Mouse (Mus musculus) heart, embryonic 10.5 days (tissue): ENCODE measurements around the gene Clec2l. TPM values are rescaled to one million over a fixed set of nuclear protein-coding genes. Genes with fewer than 3 reads are reported as not detected.
A peak's percentile ranks its signal among the peaks of the same experiment; 100 is the strongest.
"Not testable (repeated sequence)": the region's sequence is repeated elsewhere in the genome, so short reads cannot be mapped to it uniquely, and the experiment has no call there.

ENCODE experiments used
- DNase-seq: peaks from one replicate; pipeline ENCODE4 v3.0.0-alpha.2; 2017; ENCODE audit warnings: low spot score
- H3K27ac ChIP-seq: fragments of 300-500 bp; sonication (generic); 2 replicates; pipeline ENCODE4 v1.5.1; 2016; ENCODE audit warnings: mild to moderate bottlenecking
- H3K27me3 ChIP-seq: fragments of 300-500 bp; sonication (generic); 2 replicates; pipeline ENCODE4 v1.6.1; 2016; ENCODE audit warnings: mild to moderate bottlenecking; ENCODE audit not compliant: poor library complexity, insufficient read depth, severe bottlenecking
- H3K36me3 ChIP-seq: fragments of 300-500 bp; sonication (generic); 2 replicates; pipeline ENCODE4 v1.6.1; 2016; ENCODE audit warnings: mild to moderate bottlenecking, moderate library complexity
- H3K4me1 ChIP-seq: fragments of 300-500 bp; sonication (generic); 2 replicates; pipeline ENCODE4 v1.6.1; 2016; ENCODE audit warnings: mild to moderate bottlenecking
- H3K4me3 ChIP-seq: fragments of 300-500 bp; sonication (generic); 2 replicates; pipeline ENCODE4 v1.5.1; 2016; ENCODE audit warnings: mild to moderate bottlenecking, moderate library complexity
- H3K9me3 ChIP-seq: fragments of 300-500 bp; sonication (generic); 2 replicates; pipeline ENCODE4 v1.6.1; 2016; ENCODE audit warnings: mild to moderate bottlenecking, moderate library complexity
- WGBS: fragments of 180-500 bp; shearing (Covaris S2); methylation state at CpG from one replicate; pipeline ENCODE4 v1.1.7; 2016; 5-methylcytosine and 5-hydroxymethylcytosine counted together
- polyA plus RNA-seq: library from polyadenylated mRNA; unstranded; fragments of >200 nt; fragmentation: Nextera tagmentation; extraction: Ambion mirVana; gene quantifications from 2 replicates; pipeline ENCODE4 v1.2.1, GENCODE M21; 2016

Clec2l gene
- polyA plus RNA-seq, 1 experiment from 2014 or later: 0.50 TPM

DNA sequence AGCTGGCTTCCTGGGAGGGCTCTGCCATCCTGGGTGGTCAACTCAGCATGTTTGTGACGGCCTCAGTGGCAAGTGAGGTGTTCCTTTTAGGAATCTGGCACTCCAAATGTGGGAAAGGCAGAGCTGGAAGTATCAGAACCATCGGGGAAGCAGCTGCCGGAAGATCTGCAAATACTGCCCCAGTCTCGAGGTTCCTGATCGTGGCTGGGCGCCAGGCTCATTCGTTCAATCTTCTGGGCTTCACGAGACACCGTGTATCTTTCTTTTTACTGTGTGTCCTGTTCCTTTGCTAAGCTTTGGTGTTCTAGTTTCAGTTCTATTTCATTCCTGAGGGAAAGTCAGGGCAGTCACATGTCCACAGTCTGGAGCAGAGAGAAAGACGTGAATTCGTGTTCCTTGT is 22.5 kb upstream of the Clec2l start:
- Histone ChIP-seq H3K27me3 (peaks cover 70% of the 10 kb centered on the region), H3K4me3 (no peak overlapping the region), H3K9me3 (no peaks in the 10 kb centered on the region), H3K27ac (no peak overlapping the region), H3K36me3 (no peaks in the 10 kb centered on the region), H3K4me1 (peaks cover 23% of the 10 kb centered on the region)
- no peak for DNase-seq
- WGBS: 73% methylated on average over 11 of the region's 11 CpGs

DNA sequence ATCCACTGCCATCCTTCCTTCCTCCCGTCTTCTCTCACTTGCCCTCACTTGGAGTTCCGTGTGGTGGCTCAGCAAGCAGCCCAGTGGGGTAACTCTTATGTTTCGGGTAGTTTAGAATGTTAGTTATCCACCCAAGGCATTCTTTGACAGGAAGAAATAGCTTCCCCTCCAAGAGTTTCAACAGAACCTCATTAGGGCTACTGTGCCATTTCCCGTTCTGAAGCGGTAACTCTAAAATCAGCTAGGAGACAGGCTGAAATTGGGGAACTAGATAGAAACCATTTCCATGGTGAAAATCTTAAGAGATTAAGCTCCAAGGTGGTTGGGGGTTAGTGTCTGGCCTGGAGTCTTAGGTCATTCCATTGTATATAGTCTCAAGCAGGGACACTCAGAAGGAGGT is 21.6 kb upstream of the Clec2l start:
- peaks cover 62% of the 10 kb centered on the region for H3K27me3 ChIP-seq
- WGBS: 64% methylated on average over 5 of the region's 5 CpGs
- no peak for DNase-seq

DNA sequence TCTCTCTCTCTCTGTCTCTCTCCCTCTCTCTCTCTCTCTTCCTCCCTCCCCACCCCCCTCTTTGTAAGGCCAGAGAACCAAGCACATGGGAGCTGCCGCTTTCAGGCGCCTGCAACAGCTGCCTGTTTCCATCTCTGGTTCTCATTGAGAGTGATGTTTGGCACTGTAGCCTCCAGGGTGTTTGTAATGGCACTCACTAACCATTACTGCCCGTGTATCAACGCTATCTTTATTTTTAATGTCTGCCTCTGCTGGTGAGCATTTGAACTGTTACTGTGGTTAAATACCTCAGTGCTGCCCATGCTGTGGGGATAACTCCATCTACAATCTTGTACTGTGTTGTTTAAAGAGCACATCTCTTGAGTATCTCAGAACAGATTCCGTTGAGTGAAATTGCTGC is 21.2 kb upstream of the Clec2l start:
- DNase-seq: no peak
- no peak overlapping the region for H3K4me3 ChIP-seq
- WGBS: 43% methylated on average over 5 of the region's 5 CpGs
- no peak overlapping the region for H3K27ac ChIP-seq
- H3K27me3 ChIP-seq: peaks cover 58% of the 10 kb centered on the region
- peaks cover 11% of the 10 kb centered on the region for H3K4me1 ChIP-seq
- H3K9me3 ChIP-seq: no peaks in the 10 kb centered on the region
- no peaks in the 10 kb centered on the region for H3K36me3 ChIP-seq

More for the DNA sequence above, 21.6 kb upstream of the Clec2l start:
- Histone ChIP-seq H3K4me1 (peaks cover 15% of the 10 kb centered on the region), H3K27ac (no peak overlapping the region), H3K4me3 (no peak overlapping the region), H3K36me3 (no peaks in the 10 kb centered on the region), H3K9me3 (no peaks in the 10 kb centered on the region)

DNA sequence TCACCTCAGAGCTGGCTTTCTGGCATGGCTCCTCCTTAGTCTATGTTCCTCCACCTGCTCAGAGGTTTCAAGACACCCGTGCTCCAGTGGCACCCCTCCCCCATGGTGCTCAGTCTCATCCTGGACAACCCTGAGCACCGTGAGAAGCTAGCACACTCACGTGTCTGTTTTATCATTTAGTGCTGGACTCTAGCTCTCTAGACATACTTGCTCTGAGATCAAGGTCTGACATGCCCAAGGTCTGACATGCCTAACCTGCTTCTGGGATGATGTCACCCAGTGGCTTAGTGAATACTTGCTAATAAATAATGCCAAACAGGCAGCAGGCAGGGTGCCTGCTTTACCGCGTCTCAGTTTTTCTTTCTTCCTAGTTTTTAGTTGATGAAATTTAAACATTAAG is 20.3 kb upstream of the Clec2l start:
- Histone ChIP-seq H3K36me3 (no peaks in the 10 kb centered on the region), H3K4me3 (no peak overlapping the region), H3K27me3 (peaks cover 48% of the 10 kb centered on the region), H3K4me1 (peaks cover 3% of the 10 kb centered on the region), H3K27ac (no peak overlapping the region), H3K9me3 (no peaks in the 10 kb centered on the region)
- 50% methylated on average over 5 of the region's 5 CpGs for WGBS
- no peak for DNase-seq

DNA sequence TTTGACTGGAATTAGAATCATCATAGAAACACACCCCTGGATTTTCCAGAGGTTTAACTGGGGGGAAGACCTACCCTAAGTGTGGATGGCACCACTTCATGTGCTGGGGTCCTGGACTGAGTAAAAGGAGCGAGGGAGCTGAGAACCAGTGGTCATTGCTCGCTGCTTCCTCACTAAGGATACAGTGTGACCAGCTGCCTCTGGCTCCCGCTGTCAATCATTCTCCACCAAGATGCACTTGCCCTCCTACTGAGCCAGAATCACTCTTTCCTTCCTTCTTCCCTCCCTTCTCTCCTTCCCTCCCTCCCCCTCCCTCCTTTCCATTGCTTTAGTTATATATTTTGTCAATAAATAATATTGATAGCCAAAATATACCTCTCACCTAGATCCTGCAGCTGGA is 19.8 kb upstream of the Clec2l start:
- Histone ChIP-seq H3K36me3 (no peaks in the 10 kb centered on the region), H3K9me3 (no peaks in the 10 kb centered on the region), H3K4me3 (no peak overlapping the region), H3K27me3 (peaks cover 44% of the 10 kb centered on the region), H3K4me1 (peaks cover 3% of the 10 kb centered on the region), H3K27ac (no peak overlapping the region)
- no peak for DNase-seq
- 71% methylated on average over 3 of the region's 3 CpGs for WGBS

DNA sequence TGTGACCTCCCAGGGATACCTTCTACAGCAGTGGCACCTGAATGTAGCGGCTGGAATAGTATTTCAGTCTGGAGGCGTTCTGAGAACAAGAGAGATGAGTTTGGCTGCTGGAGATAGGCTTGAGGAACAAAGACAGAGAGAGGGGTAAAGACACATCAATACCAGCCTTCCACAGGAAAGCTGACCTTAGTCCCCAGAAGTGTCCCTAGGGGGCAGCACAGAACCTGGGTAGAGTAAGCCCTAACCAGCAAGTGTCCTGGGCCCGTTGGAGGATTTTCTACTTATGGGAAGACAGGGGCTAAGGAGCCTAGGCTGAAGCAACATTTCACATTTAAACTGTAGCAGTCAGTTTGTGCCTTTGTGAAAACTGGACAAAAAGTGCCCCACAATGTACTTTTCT is 13.3 kb upstream of the Clec2l start:
- 0 out of 2 replicates have a peak, but pooled peaks cover 3% of the 10 kb centered on the region for H3K27me3 ChIP-seq
- H3K36me3 ChIP-seq: no peaks in the 10 kb centered on the region
- DNase-seq: no peak
- no peak overlapping the region for H3K27ac ChIP-seq
- H3K4me3 ChIP-seq: no peak overlapping the region
- no peaks in the 10 kb centered on the region for H3K4me1 ChIP-seq
- no peaks in the 10 kb centered on the region for H3K9me3 ChIP-seq
- 69% methylated on average over 3 of the region's 3 CpGs for WGBS

DNA sequence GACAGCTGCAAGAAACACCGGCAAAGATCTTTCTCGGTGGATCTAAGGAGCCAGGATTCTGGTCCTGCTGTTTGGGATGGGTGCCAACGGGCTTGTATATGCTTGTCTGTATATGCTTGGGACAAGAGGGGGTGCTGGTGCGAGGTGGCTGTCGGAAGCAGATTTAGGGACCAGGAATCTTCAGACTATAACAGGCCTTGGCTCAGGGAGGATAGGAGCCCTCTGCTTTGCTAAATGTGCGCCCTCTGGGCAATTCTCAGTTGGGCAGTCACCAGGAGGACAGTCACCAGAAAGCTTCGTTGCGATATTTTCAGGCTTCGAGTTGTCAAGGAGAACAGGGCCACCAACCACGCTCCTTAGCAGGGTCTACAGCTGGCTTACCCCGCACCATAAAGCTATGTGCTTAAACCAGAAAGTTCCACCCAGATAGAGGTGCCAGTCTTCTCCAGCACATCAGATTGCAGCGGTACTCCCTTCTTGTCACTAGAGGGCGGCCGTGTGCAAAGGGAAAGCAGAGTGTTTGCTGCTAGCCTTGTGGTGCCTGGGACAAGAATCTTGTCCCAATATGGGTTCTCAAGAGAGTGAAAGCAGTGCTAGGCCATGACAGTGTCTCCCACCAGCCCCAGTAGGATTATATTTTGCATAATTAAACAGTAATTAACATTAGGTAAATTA is 12.5 kb upstream of the Clec2l start:
- no peak overlapping the region for H3K4me3 ChIP-seq
- H3K27ac ChIP-seq: no peak overlapping the region
- WGBS: 40% methylated on average over 14 of the region's 14 CpGs
- peak; percentile 83 for DNase-seq
- no peaks in the 10 kb centered on the region for H3K27me3 ChIP-seq
- H3K9me3 ChIP-seq: no peaks in the 10 kb centered on the region
- H3K4me1 ChIP-seq: no peaks in the 10 kb centered on the region
- no peaks in the 10 kb centered on the region for H3K36me3 ChIP-seq

DNA sequence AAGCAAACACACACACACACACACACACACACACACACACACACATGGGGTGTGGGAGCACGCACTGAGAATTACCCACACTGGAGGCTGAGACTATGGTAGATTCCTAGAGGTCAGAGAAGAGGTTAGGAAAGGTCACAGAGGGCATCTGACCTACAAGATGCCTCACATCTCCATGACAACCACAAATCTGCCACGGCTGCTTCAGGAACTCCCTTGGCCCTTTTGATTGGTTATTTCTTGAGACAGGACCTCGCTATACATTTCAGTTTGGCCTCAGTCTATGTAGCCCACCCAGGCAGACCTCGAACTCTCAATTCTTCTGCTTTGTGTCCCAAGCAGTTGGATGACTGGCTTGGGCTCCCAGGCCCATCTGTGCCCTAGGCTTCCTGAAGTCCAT is 1.2 kb upstream of the Clec2l start:
- H3K9me3 ChIP-seq: no peaks in the 10 kb centered on the region
- peaks cover 20% of the 10 kb centered on the region for H3K4me1 ChIP-seq
- DNase-seq: no peak
- H3K4me3 ChIP-seq: no peak overlapping the region
- no peaks in the 10 kb centered on the region for H3K36me3 ChIP-seq
- peaks cover 72% of the 10 kb centered on the region for H3K27me3 ChIP-seq
- 61% methylated on average over 4 of the region's 4 CpGs for WGBS
- no peak overlapping the region for H3K27ac ChIP-seq

DNA sequence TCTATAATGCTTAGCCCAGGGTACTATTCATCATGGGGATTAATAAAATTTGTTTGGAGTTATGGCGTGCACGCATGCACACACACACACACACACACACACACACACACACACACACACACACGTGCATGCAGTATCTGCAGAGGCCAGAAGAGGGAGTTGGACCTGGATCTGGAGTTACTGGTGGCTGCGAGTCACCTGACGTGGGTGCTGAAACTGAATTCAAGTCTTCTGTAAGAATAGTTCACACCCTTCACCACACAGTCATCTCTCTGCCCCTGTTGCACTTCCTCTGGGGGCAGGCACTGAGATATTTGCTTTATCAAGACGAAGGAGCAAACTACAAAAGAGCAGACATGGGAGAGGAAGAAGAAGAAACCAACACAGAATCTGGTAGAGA is 6.7 kb downstream of the Clec2l start:
- Histone ChIP-seq H3K27me3 (peaks cover 39% of the 10 kb centered on the region), H3K9me3 (no peaks in the 10 kb centered on the region), H3K27ac (no peak overlapping the region), H3K4me3 (no peak overlapping the region), H3K4me1 (peaks cover 7% of the 10 kb centered on the region), H3K36me3 (no peaks in the 10 kb centered on the region)
- no peak for DNase-seq
- WGBS: 58% methylated on average over 6 of the region's 6 CpGs

DNA sequence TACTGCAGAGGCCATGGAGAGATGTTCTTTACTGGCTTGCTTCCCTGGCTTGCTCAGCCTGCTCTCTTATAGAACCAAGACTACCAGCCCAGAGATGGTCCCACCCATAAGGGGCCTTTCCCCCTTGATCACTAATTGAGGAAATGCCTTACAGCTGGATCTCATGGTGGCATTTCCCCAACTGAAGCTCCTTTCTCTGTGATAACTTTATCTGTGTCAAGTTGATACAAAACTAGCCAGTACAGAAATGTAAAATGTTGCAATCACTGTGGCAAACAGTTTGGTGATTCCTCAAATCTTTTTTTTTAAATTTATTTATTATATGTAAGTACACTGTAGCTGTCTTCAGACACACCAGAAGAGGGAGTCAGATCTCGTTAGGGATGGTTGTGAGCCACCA is 7.6 kb downstream of the Clec2l start:
- not testable (repeated sequence) for DNase-seq, H3K9me3 ChIP-seq, H3K27ac ChIP-seq, H3K4me1 ChIP-seq, H3K4me3 ChIP-seq, H3K36me3 ChIP-seq
- H3K27me3 ChIP-seq: peaks cover 30% of the 10 kb centered on the region; the same call in 1 of the 2 replicates
- 73% methylated on average over 1 of the region's 1 CpGs for WGBS

DNA sequence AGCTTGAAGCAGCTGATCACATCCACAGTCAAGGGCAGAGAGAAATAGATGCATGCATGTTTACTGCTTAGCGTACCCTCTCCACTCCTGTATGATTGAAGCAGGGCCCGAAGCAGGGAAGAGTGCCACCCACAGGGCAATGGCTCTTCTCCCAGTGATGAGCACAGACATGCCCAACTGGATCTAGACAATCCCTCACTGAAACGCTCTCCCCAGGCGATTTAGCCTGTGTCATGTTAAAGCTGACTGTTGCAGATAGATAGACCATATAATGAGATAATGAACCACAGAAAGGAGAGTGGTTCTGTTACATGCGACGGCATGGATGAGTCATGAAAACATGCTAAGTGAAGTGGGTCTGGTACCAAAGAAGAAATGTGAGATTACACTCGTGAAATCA is 8.4 kb downstream of the Clec2l start:
- Histone ChIP-seq H3K9me3 (no peaks in the 10 kb centered on the region), H3K36me3 (no peaks in the 10 kb centered on the region), H3K27me3 (0 out of 2 replicates have a peak, but pooled peaks cover 25% of the 10 kb centered on the region), H3K4me3 (no peak overlapping the region), H3K4me1 (peaks cover 6% of the 10 kb centered on the region), H3K27ac (no peak overlapping the region)
- no peak for DNase-seq
- WGBS: 77% methylated on average over 7 of the region's 7 CpGs

DNA sequence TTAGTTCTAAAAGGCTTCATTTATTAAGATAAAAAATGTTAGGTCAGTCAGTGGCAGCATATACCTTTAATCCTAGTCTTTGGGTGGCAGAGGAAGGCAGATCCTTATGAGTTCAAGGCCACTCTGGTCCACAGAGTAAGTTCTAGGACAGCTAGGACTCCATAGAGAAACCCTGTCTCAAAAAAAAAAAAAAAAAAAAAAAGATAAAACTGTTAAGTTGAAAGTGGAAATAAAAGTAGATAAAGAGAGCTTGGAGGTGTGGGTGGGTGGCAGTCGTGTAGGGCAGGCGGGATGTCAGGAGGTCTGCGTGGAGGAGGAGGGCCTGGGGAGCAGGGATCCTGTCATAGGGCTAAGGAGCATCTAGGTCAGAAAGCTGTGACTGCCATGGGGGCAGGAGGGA is 9.1 kb downstream of the Clec2l start:
- H3K9me3 ChIP-seq: no peaks in the 10 kb centered on the region
- no peak for DNase-seq
- 0 out of 2 replicates have a peak, but pooled peaks cover 28% of the 10 kb centered on the region for H3K27me3 ChIP-seq
- no peak overlapping the region for H3K27ac ChIP-seq
- 79% methylated on average over 3 of the region's 3 CpGs for WGBS
- H3K4me1 ChIP-seq: peaks cover 13% of the 10 kb centered on the region
- H3K4me3 ChIP-seq: no peak overlapping the region
- no peaks in the 10 kb centered on the region for H3K36me3 ChIP-seq

DNA sequence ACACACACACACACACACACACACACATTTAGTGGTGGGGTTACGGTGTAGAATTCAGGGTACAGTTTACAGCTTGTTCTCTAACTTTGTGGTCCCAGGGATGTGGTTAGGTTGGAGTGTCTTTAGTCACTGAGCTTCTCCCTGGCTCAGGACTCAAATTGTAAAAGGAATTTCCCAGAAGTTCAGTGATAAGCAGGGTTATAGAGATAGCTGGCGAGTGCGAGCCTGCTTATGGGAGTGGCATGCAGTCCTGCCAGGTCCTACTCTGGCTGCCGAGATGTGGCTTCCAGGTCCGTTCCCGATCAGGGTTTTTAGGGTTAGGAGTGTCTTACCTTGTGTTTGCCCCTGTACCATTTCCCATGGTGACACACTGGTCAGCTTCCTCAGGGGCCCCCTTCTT is 13.3 kb downstream of the Clec2l start:
- 41% methylated on average over 6 of the region's 6 CpGs for WGBS
- Histone ChIP-seq H3K9me3 (no peaks in the 10 kb centered on the region), H3K4me3 (peak overlapping the region; percentile 6; the same call in 1 of the 2 replicates), H3K36me3 (no peaks in the 10 kb centered on the region), H3K4me1 (peaks cover 13% of the 10 kb centered on the region), H3K27me3 (0 out of 2 replicates have a peak, but pooled peaks cover 14% of the 10 kb centered on the region), H3K27ac (peak overlapping the region; percentile 18; the same call in 1 of the 2 replicates)
- DNase-seq: no peak

DNA sequence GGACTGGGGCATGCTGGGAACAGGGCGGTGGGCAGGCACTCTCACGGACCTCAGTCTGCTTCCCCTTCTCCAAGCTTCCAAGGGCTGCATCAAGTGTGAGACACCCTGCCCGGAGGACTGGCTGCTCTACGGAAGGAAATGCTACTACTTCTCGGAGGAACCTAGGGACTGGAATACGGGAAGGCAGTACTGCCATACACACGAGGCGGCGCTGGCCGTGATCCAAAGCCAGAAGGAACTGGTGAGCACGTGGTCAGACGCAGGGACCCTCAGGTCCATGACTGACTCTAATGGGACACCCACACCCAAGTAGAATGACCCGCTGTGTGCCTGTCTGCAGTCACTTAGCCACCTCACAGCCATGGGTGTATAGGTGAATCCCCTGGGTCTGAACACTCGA is 13.9 kb downstream of the Clec2l start:
- Histone ChIP-seq H3K27me3 (0 out of 2 replicates have a peak, but pooled peaks cover 14% of the 10 kb centered on the region), H3K27ac (peak overlapping the region; percentile 18; the same call in 1 of the 2 replicates), H3K36me3 (no peaks in the 10 kb centered on the region), H3K4me3 (peak overlapping the region; percentile 6; the same call in 1 of the 2 replicates), H3K9me3 (no peaks in the 10 kb centered on the region), H3K4me1 (peaks cover 13% of the 10 kb centered on the region)
- no peak for DNase-seq
- 75% methylated on average over 14 of the region's 14 CpGs for WGBS
